Mouse (Mus musculus) induced T-regulatory cell, adult 2 months (primary cell): ENCODE results near the gene Krtap4-6.
"Not testable (repeated sequence)": the region's sequence is repeated elsewhere in the genome, so short reads cannot be mapped to it uniquely, and the experiment has no call there.

Source experiments
- DNase-seq: peaks from one replicate; pipeline ENCODE4 v3.0.0-alpha.2; 2012; ENCODE audit warnings: low read depth

Gene Krtap4-6

GRCm38 (mm10) chr11:99665860-99666259 lies at the start of gene Krtap4-6:
Gene Krtap4-6, minus strand, starts transcription at chr11:99665960.
- no peak for DNase-seq

- no peak for DNase-seq
Measured at GRCm38 (mm10) chr11:99690463-99690862, 24.7 kb upstream of the Krtap4-6 start, which contains the start of gene Gm14190. Gene Gm14190, minus strand, starts transcription at chr11:99690740.

DNA sequence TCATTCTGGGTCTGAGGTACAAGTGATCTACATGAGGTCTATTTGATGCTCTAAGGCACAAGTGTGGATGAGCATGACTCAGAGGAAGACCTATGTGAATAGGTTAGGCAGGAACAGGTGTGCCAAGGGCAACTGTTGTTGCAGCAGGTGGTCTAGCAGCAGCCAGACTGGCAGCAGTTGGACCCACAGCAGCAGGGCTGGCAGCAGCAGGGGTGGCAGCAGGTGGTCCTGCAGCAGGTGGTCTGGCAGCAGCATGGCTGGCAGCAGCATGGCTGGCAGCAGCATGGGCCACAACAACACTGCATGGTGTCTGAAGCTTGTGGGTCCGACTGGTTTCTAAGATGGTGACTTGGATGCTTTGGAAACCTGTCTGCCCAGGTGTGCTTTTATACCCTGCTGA lies 19.5 kb upstream of the Krtap4-6 start:
- DNase-seq, result not testable (repeated sequence)

GRCm38 (mm10) chr11:99683481-99683880 lies 17.7 kb upstream of the Krtap4-6 start:
- DNase-seq, result no peak

GRCm38 (mm10) chr11:99662802-99663201 lies 3.0 kb downstream of the Krtap4-6 start:
- no peak for DNase-seq

DNA sequence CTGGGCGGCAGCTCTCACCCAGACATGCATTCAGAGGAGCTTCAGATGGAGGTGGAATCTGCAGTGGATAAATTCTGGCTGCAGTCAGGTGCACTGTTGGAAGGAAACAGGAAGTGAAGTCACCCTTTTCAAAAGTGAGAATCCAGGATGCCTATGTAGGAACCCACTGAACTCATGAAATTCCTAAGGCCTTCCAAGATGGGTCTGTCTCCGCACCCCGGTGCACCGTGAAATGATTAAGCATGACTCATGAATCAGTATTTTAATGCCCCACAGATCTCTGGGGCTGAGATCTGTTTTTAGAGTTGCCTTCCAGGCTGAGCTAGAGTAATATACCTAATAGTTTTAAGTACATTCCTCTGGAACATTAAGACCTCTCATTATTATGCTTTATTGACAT lies 6.5 kb downstream of the Krtap4-6 start:
- DNase-seq, result no peak

GRCm38 (mm10) chr11:99658467-99659010 lies 7.2 kb downstream of the Krtap4-6 start, which contains the start of gene Gm11563:
Gene Gm11563, minus strand, starts transcription at chr11:99658960.
- DNase-seq, result not testable (repeated sequence)

- DNase-seq, result no peak
Measured at GRCm38 (mm10) chr11:99657051-99657450, 8.7 kb downstream of the Krtap4-6 start.

- no peak for DNase-seq
Measured at GRCm38 (mm10) chr11:99650136-99650535, 15.6 kb downstream of the Krtap4-6 start, which contains the start of gene Gm11555. Gene Gm11555, minus strand, starts transcription at chr11:99650236.

- no peak for DNase-seq
Measured at GRCm38 (mm10) chr11:99646444-99646843, 19.3 kb downstream of the Krtap4-6 start.

- no peak for DNase-seq
Measured at GRCm38 (mm10) chr11:99644351-99644750, 21.4 kb downstream of the Krtap4-6 start.

- not testable (repeated sequence) for DNase-seq
Measured at GRCm38 (mm10) chr11:99643635-99644139, 22.1 kb downstream of the Krtap4-6 start, which contains the start of gene Krtap4-7. Gene Krtap4-7, minus strand, starts transcription at chr11:99644089.

GRCm38 (mm10) chr11:99640926-99641325 lies 24.8 kb downstream of the Krtap4-6 start:
- DNase-seq, result no peak

- DNase-seq, result no peak
Measured at GRCm38 (mm10) chr11:99637086-99637485, 28.7 kb downstream of the Krtap4-6 start.

DNA sequence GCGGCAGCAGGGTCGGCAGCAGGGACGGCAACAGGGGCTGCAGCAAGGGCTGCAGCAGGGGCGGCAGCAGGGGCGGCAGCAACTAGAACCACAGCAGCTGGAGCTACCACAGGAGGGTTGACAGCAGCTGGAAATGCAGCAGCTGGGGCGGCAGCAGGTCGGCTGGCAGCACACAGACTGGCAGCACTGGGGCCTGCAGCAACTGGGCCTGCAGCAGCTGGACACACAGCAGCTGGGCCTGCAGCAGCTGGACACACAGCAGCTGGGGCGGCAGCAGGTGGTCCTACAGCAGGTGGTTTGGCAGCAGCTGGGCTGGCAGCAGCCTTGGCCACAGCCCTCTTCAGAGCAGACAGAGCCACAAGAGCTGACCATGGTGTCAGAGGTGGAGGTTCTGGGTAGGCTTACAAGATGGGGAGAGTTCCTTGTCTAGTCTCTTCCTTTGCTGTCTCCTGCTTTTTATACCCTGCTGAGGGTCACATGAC lies 31.1 kb downstream of the Krtap4-6 start, which contains the start of gene Krtap4-2:
Krtap4-2 (minus strand) TSS at position 432 of the 482 bp plus-strand sequence.
- no peak for DNase-seq

DNA sequence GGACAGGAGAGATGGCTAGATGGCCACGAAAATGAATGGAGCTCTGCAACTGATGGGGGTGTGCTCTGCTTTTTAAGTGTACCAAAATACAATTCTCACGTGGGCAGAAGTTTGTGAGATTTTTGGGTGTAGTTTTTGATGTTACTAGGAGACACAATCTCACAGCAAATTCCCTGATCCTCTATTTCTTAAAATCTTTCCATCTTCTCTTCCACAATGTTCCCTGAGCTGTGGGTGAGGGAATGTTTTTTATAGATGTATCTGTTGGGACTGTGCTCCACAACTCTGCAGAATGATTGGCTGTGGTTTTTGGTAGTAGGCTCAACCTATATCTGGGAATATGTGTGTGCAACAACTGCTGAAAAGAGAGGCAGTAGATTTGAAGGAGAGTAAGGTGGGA lies 32.5 kb downstream of the Krtap4-6 start:
- DNase-seq, result no peak

- no peak for DNase-seq
Measured at GRCm38 (mm10) chr11:99630890-99631289, 34.9 kb downstream of the Krtap4-6 start.

GRCm38 (mm10) chr11:99628138-99628537 lies 37.6 kb downstream of the Krtap4-6 start, which contains the start of gene Krtap4-1:
Gene Krtap4-1, minus strand, starts transcription at chr11:99628238.
- no peak for DNase-seq

GRCm38 (mm10) chr11:99620335-99620734 lies 45.4 kb downstream of the Krtap4-6 start, which contains the start of gene Gm11562:
Gene Gm11562, minus strand, starts transcription at chr11:99620435.
- no peak for DNase-seq
